Mouse (Mus musculus): ENCODE results near the gene Zscan2.
A peak's percentile ranks its signal among the peaks of the same experiment; 100 is the strongest.

Zscan2 gene

GRCm38 (mm10) chr7:80843910-80844640 is 16.6 kb upstream of the Zscan2 start:
- no peak for DNase-seq (ENCODE audit: low spot score)

- no peak for DNase-seq (ENCODE audit: low spot score)
These were observed 16.0 kb upstream of the Zscan2 start for GRCm38 (mm10) chr7:80844691-80845090.

- no peak for DNase-seq (ENCODE audit: low spot score)
These were observed 15.0 kb upstream of the Zscan2 start for GRCm38 (mm10) chr7:80845621-80846279.

DNA sequence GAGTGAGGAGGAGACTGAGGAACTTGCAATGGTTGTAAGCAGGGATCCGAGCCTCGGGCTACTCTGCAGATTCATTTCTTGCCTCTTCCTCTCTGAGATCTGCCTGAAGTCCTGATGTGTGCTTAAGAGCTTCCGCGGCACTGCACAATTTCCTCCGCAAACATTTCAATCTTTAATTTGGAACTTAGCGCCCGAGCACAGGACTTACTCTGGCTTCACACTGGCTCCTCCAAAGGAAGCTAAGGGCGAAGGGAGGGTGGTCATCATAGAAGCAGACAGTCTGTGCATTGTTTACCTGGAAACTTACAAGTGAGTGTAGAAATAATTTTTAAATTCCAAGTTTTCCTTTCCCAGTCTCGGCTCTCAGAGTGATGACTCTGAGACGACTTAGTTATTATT is 14.4 kb upstream of the Zscan2 start:
- DNase-seq (ENCODE audit: low spot score) = no peak

- DNase-seq (ENCODE audit: low spot score) = no peak
These were observed 14.0 kb upstream of the Zscan2 start for GRCm38 (mm10) chr7:80846709-80847108.

DNA sequence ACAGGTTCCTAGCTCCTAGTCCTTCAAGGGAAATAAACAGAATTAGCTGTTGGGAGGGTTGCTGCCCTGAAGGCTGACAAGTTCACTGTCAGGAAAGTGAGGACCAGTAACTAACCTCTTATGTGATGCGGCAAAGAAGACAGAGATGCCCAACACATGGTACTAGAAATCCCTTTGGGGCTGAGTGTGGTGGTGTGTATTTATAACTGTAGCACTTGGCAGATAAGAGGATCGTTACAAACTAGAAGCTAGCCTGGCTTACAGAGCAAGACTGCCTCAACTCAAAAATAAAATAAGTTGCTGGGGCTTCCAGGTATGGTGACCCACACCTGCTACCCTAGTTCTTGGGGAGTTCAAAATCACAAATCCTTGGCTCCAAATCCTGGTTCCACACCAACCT is 11.5 kb upstream of the Zscan2 start:
- no peak for DNase-seq (ENCODE audit: low spot score)

- peak; percentile 33 for DNase-seq (ENCODE audit: low spot score)
These were observed 11.0 kb upstream of the Zscan2 start for GRCm38 (mm10) chr7:80849710-80850109.

DNA sequence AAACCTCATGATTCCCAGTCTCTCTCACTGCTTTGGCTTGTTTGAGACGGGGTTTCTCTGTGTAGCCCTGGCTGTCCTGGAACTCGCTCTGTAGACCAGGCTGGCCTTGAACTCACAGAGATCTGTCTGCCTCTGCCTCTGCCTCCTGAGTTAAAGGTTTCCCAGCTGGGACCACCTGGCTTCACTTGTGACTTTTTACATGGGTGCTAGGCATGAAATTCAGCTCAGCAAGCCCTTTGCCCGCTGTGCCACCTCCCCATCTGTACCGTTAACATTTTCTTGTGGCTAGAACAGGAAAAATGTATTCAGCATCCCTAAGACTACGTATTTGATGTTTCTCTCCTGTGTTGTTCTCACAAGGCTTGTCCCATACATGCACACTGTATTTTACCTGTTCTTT is 10.2 kb upstream of the Zscan2 start:
- DNase-seq (ENCODE audit: low spot score) = no peak

DNA sequence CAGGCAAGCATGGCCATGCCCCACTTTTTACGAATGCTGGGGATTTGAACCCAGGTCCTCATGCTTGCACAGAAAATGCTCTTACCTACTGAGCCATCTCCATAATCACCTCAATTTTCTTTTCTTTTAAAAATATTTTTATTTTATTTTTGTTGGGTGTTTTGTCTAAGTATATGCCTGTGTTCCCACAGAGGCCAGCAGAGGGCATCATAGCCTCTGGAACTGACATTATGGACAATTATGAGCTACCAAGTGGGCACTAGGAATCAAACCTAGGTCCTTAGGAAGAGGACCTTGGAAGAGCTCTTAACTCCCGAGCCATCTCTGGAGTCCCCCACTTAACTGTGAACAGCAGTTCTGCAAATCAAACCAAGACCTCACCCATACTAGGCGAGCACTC is 7.5 kb upstream of the Zscan2 start:
- DNase-seq (ENCODE audit: low spot score) = no peak

GRCm38 (mm10) chr7:80855316-80855715 is 5.4 kb upstream of the Zscan2 start:
- DNase-seq (ENCODE audit: low spot score) = no peak

DNA sequence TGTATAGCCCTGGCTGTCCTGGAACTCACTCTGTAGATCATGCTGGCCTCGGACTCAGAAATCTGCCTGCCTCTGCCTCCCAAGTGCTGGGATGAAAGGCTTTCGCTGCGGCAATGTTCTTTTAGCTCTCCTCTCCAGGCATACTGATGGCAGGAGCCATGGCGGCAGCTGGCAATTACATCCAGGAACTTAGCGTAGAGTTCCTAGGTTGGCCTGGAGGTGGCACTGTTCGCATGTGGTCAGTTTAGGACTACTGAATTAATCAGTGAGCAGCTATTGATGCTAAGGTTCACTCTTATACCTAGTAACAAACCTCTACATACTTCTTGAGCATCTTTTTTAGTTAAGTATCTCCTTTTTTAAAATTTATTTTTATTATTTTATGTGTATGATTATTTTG is 3.5 kb upstream of the Zscan2 start:
- DNase-seq (ENCODE audit: low spot score) = peak; percentile 73

- peak; percentile 36 for DNase-seq (ENCODE audit: low spot score)
These were observed 493 bp upstream of the Zscan2 start for GRCm38 (mm10) chr7:80860227-80860626.

GRCm38 (mm10) chr7:80862475-80862874 is 1.8 kb downstream of the Zscan2 start:
- no peak for DNase-seq (ENCODE audit: low spot score)

GRCm38 (mm10) chr7:80863520-80863919 is 2.8 kb downstream of the Zscan2 start:
- DNase-seq (ENCODE audit: low spot score) = no peak

GRCm38 (mm10) chr7:80864151-80864550 is 3.4 kb downstream of the Zscan2 start:
- no peak for DNase-seq (ENCODE audit: low spot score)

DNA sequence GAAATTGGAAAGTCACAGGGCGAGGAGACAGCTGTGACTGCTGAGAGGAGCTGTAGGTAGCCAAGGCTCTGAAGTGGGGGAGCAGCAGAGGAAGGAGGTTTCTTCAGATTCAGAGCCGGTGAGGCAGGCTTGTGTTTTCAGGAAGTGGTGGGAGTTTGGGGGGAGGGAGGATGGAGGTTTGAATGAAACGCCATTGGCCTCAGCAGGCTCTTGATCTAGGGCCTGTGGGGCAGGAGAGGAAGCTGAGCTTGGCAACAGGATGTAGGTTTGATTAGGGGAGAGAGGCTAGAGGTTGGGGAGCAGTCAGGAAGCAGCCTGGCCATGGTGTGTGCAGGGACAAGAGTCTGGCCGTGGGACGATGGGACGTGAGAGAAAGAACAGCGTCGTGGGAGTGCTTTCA is 4.1 kb downstream of the Zscan2 start:
- no peak for DNase-seq (ENCODE audit: low spot score)

GRCm38 (mm10) chr7:80865521-80865920 is 4.8 kb downstream of the Zscan2 start:
- no peak for DNase-seq (ENCODE audit: low spot score)

DNA sequence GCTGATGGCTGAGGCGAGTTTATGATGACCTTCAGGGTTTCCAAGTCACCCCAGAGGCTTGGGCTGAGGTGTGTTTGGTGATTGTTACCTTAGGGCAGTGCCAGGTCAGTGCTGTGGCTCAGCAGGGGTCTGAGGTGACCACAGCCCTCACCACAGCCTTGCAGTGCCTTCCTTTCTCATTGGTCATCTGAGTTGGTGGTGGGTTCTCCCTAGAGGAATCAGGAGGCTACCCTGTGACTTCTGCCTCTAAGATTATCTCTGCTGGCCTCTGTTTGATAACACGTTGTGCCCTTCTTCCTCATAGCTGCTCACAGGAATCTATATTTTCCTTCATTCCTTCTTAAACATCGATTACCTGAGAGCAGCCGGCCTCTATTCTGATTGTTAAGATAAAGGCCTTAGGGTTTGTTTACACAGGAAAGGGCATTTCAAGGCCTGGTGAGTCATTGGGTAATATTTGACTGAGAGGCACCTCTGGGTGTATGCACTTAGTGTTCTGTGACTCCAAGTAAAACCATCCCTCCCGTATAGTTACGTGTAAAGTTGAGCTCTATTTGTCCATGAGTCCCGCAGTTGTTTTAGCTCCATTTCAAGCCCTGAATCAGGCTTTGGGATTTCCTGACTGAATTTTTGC is 5.9 kb downstream of the Zscan2 start:
- DNase-seq (ENCODE audit: low spot score) = no peak

GRCm38 (mm10) chr7:80868686-80869085 is 8.0 kb downstream of the Zscan2 start:
- no peak for DNase-seq (ENCODE audit: low spot score)

DNA sequence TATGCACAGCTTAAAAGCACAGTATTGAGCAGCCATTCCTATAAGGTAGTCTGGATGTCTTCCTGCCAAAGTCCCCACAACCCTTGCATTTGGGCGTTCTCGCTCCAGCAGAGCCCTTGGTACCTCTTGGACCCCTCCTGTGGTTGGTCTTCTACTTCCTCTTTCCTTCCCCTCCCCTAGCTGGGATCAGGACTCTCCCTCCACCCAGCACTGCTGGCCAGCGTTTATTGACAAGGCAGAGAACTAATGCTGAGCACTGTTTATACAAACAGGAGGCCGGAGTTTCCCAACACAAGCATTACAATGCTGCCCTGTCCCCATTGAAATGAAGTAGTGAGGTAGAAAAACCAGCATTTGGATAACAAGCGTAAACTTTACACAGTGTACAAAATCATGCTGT is 12.3 kb downstream of the Zscan2 start:
- no peak for DNase-seq (ENCODE audit: low spot score)

DNA sequence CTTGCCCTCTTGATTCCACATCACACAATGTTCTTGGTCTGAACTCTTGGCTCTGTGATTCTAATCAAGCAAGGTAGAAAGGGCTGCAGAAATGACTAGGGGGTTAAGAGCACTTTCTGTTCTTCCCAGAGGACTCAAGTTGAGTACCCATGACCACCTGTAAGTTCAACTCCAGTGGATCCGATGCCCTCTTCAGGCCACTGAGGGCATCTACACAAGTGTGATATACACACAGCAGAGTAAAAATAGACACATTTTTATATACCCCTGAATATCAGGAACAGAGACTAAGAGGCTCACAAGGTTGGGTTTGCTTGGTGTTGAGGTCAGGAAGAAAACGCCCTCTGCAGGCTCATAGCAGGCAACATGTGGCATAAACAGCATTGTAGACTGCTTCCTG is 12.9 kb downstream of the Zscan2 start:
- no peak for DNase-seq (ENCODE audit: low spot score)

DNA sequence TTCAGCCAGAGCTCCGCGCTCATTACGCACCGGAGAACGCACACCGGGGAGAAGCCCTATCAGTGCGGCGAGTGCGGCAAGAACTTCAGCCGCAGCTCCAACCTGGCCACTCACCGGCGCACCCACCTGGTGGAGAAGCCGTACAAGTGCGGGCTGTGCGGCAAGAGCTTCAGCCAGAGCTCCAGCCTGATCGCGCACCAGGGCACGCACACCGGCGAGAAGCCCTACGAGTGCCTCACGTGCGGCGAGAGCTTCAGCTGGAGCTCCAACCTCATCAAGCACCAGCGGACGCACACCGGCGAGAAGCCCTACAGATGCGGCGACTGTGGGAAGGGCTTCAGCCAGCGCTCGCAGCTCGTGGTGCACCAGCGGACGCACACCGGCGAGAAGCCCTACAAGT is 15.0 kb downstream of the Zscan2 start:
- no peak for DNase-seq (ENCODE audit: low spot score)

DNA sequence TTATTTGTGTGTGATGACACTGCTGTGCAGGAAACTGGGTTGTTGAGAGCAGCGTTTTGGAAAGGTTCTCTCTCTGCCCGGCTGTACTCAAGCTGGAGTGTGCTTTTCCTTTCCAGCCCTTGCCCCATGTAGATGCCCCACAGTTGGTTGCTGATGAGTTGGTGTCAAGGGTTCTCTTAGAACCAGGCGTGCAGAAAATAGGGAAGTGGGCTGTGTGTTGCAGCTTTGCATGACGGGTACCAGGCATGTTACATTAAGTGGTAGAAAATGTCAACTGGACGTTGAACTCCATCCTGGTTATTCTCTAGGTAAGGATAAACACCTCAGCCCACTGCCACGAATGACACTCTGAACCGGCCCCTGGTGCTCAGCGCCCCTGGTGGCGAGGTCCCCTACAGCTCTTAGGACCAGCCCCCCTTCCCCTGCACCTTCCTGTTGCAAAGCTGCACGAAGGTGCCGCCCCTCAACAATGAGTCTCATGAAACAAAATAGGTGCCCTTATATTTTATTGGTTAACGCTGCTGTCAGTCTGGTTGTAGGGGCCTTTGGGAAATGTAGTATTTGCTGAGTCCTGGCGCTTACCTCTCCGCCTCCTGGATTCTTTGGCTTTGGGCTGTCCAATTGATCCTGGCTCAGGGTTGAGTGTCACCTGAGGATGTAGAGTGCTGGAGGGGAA is 22.2 kb downstream of the Zscan2 start:
- DNase-seq (ENCODE audit: low spot score) = peak; percentile 29

All from ovary, postnatal 14 days (tissue).